Mouse (Mus musculus) E14TG2a.4 (cell line): ENCODE data around the gene Clic1.
"Not testable (repeated sequence)": the region's sequence is repeated elsewhere in the genome, so short reads cannot be mapped to it uniquely, and the experiment has no call there.

ENCODE experiments used
- H3K27me3 ChIP-seq: 2 replicates; pipeline ENCODE4 v1.6.1; 2014; ENCODE audit warnings: low read length, control low read depth; ENCODE audit not compliant: insufficient read depth
- H3K36me3 ChIP-seq: 2 replicates; pipeline ENCODE4 v1.6.1; 2014; ENCODE audit warnings: low read length, control low read depth; ENCODE audit not compliant: insufficient read depth
- H3K4me1 ChIP-seq: replicated peaks from 2 replicates; pipeline ENCODE4 v1.6.1; 2014; ENCODE audit warnings: low read depth, low read length, control low read depth
- H3K4me3 ChIP-seq: replicated peaks from 2 replicates; pipeline ENCODE4 v1.5.1; 2014; ENCODE audit warnings: mild to moderate bottlenecking, low read length
- H3K9me3 ChIP-seq: 2 replicates; pipeline ENCODE4 v1.6.1; 2014; ENCODE audit warnings: low read length, control low read depth
- CTCF ChIP-seq: conservative IDR thresholded peaks from 2 replicates; pipeline ENCODE4 v1.5.1; 2014; ENCODE audit warnings: low read length
- NANOG ChIP-seq: IDR thresholded peaks from 2 replicates; pipeline ENCODE4 v1.6.1; 2014; ENCODE audit warnings: borderline replicate concordance, low read length, mixed read lengths
- POU5F1 ChIP-seq: IDR thresholded peaks from 2 replicates; pipeline ENCODE4 v1.6.1; 2014; ENCODE audit warnings: low read length, borderline replicate concordance

Clic1 gene

GRCm38 (mm10) chr17:35049561-35050016, at the start of gene Clic1:
Gene Clic1, plus strand, starts transcription at chr17:35049966.
- Histone ChIP-seq H3K4me1 (peaks cover 84% of the 10 kb centered on the region), H3K9me3 (no peaks in the 10 kb centered on the region), H3K4me3 (peak within 1 kb of the TSS; percentile 80), H3K27me3 (peaks cover 14% of the 10 kb centered on the region), H3K36me3 (peaks cover 24% of the 10 kb centered on the region)
- TF ChIP-seq CTCF (no peak), POU5F1 (no peak), NANOG (no peak)

GRCm38 (mm10) chr17:35000717-35001451, 48.9 kb upstream of the Clic1 start, which contains the start of gene Vars:
Gene Vars, plus strand, starts transcription at chr17:35000987.
- Histone ChIP-seq H3K27me3 (no peaks in the 10 kb centered on the region), H3K4me1 (peaks cover 78% of the 10 kb centered on the region), H3K9me3 (no peaks in the 10 kb centered on the region), H3K36me3 (peaks cover 70% of the 10 kb centered on the region), H3K4me3 (peak within 1 kb of the TSS; percentile 97)
- TF ChIP-seq CTCF (no peak), NANOG (no peak), POU5F1 (no peak)

- peaks cover 71% of the 10 kb centered on the region for H3K36me3 ChIP-seq
- H3K4me1 ChIP-seq = peaks cover 73% of the 10 kb centered on the region
- TF ChIP-seq CTCF (no peak), POU5F1 (no peak), NANOG (no peak)
- peak overlapping the region; percentile 97 for H3K4me3 ChIP-seq
- H3K9me3 ChIP-seq = no peaks in the 10 kb centered on the region
- H3K27me3 ChIP-seq = no peaks in the 10 kb centered on the region
These were observed 48.2 kb upstream of the Clic1 start for GRCm38 (mm10) chr17:35001452-35002152.

- Histone ChIP-seq H3K27me3 (no peaks in the 10 kb centered on the region), H3K36me3 (peaks cover 71% of the 10 kb centered on the region)
These were observed 47.5 kb upstream of the Clic1 start for GRCm38 (mm10) chr17:35002153-35002865.

GRCm38 (mm10) chr17:35003022-35003838, 46.5 kb upstream of the Clic1 start:
- H3K27me3 ChIP-seq = no peaks in the 10 kb centered on the region
- peak overlapping the region; percentile 97 for H3K4me3 ChIP-seq
- H3K4me1 ChIP-seq = peaks cover 64% of the 10 kb centered on the region
- H3K9me3 ChIP-seq = no peaks in the 10 kb centered on the region
- no peak for TF ChIP-seq POU5F1
- no peak for TF ChIP-seq CTCF
- TF ChIP-seq NANOG = no peak
- H3K36me3 ChIP-seq = peaks cover 71% of the 10 kb centered on the region

More at GRCm38 (mm10) chr17:35002153-35002865, 47.5 kb upstream of the Clic1 start:
- peak overlapping the region; percentile 97 for H3K4me3 ChIP-seq
- H3K4me1 ChIP-seq = peaks cover 66% of the 10 kb centered on the region
- TF ChIP-seq CTCF = no peak
- no peak for TF ChIP-seq NANOG
- TF ChIP-seq POU5F1 = no peak
- no peaks in the 10 kb centered on the region for H3K9me3 ChIP-seq

- no peaks in the 10 kb centered on the region for H3K9me3 ChIP-seq
- no peaks in the 10 kb centered on the region for H3K27me3 ChIP-seq
- H3K4me1 ChIP-seq = peaks cover 56% of the 10 kb centered on the region
- H3K4me3 ChIP-seq = 0 out of 2 replicates have a peak overlapping the region, but pooled peaks have one; percentile 35
- TF ChIP-seq POU5F1 (no peak), CTCF (no peak), NANOG (no peak)
- H3K36me3 ChIP-seq = peaks cover 71% of the 10 kb centered on the region
These were observed 45.6 kb upstream of the Clic1 start for GRCm38 (mm10) chr17:35004075-35004717.

- Histone ChIP-seq H3K27me3 (no peaks in the 10 kb centered on the region), H3K9me3 (no peaks in the 10 kb centered on the region), H3K4me1 (peaks cover 49% of the 10 kb centered on the region), H3K36me3 (peaks cover 79% of the 10 kb centered on the region), H3K4me3 (peak overlapping the region; percentile 35; the same call in 1 of the 2 replicates)
- no peak for TF ChIP-seq NANOG
- no peak for TF ChIP-seq POU5F1
- no peak for TF ChIP-seq CTCF
These were observed 44.6 kb upstream of the Clic1 start for GRCm38 (mm10) chr17:35005158-35005557.

- H3K9me3 ChIP-seq, H3K4me3 ChIP-seq, H3K27me3 ChIP-seq: not testable (repeated sequence)
- Histone ChIP-seq H3K4me1 (peaks cover 56% of the 10 kb centered on the region), H3K36me3 (peaks cover 87% of the 10 kb centered on the region)
These were observed 43.9 kb upstream of the Clic1 start for GRCm38 (mm10) chr17:35005902-35006301.
